Mouse (Mus musculus) hindbrain, embryonic 11.5 days (tissue): ENCODE results near the gene Ankk1. TPM values are rescaled to one million over a fixed set of nuclear protein-coding genes. Genes with fewer than 3 reads are reported as not detected.

Source experiments
- ATAC-seq: fragments of 200-750 bp; cut with Nextera tagmentation; 2 replicates; pipeline ENCODE4 v1.8.0; 2017; ENCODE audit warnings: mild to moderate bottlenecking, moderate TSS enrichment, moderate library complexity; ENCODE audit not compliant: low FRiP score
- DNase-seq: peaks from one replicate; pipeline ENCODE4 v3.0.0-alpha.2; 2015; ENCODE audit warnings: low spot score
- H3K27ac ChIP-seq: fragments of 300-500 bp; sonication (generic); 2 replicates; pipeline ENCODE4 v1.5.1; 2014; ENCODE audit warnings: mild to moderate bottlenecking, low read depth, low read length
- H3K27me3 ChIP-seq: fragments of 300-500 bp; sonication (generic); 2 replicates; pipeline ENCODE4 v1.6.1; 2014; ENCODE audit warnings: mild to moderate bottlenecking, low read length, moderate library complexity, mixed read lengths; ENCODE audit not compliant: control insufficient read depth, insufficient read depth
- H3K36me3 ChIP-seq: fragments of 300-500 bp; sonication (generic); 2 replicates; pipeline ENCODE4 v1.6.1; 2014; ENCODE audit warnings: mild to moderate bottlenecking, low read length, moderate library complexity, mixed read lengths; ENCODE audit not compliant: control insufficient read depth, insufficient read depth
- H3K4me1 ChIP-seq: fragments of 300-500 bp; sonication (generic); replicated peaks from 2 replicates; pipeline ENCODE4 v1.6.1; 2014; ENCODE audit warnings: low read length, mixed read lengths; ENCODE audit not compliant: control insufficient read depth, insufficient read depth
- H3K4me2 ChIP-seq: fragments of 300-500 bp; sonication (generic); replicated peaks from 2 replicates; pipeline ENCODE4 v1.6.1; 2014; ENCODE audit warnings: mild to moderate bottlenecking, low read depth, low read length
- H3K4me3 ChIP-seq: fragments of 300-500 bp; sonication (generic); 2 replicates; pipeline ENCODE4 v1.5.1; 2014; ENCODE audit warnings: low read depth, low read length
- H3K9ac ChIP-seq: fragments of 300-500 bp; sonication (generic); 2 replicates; pipeline ENCODE4 v1.6.1; 2014; ENCODE audit warnings: low read depth, low read length
- H3K9me3 ChIP-seq: fragments of 300-500 bp; sonication (generic); 2 replicates; pipeline ENCODE4 v1.6.1; 2016; ENCODE audit warnings: low read length; ENCODE audit not compliant: control insufficient read depth
- WGBS: fragments of 180-500 bp; shearing (Covaris S2); extraction: QIAGEN DNeasy Blood & Tissue Kit; methylation state at CpG from one replicate; pipeline ENCODE4 v1.1.7; 2014; 5-methylcytosine and 5-hydroxymethylcytosine counted together
- polyA plus RNA-seq: library from polyadenylated mRNA; unstranded; fragments of >200 nt; fragmentation: Nextera tagmentation; extraction: Ambion mirVana; gene quantifications from 2 replicates; pipeline ENCODE4 v1.2.1, GENCODE M21; 2014

Gene Ankk1
- polyA plus RNA-seq, 1 experiment from 2014 or later: not detected

DNA sequence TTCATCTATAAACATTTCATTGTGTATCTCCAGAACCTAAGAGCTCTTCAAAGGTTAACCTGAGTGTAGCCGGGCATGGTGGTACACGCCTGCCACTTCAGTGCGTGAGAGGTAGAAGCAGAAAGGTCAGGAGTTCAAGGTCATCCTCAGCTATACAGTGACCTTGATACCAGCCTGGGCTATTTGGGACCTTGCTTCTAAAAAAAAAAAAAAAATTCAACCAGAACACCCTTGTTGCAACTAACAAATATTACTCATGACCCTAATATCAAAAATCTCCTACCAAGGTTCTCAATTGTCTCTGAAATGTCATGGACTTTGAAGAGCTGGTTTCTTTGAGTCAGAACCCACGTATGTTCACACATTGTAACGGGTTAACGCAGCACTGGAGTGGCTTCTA lies 42.0 kb downstream of the Ankk1 start:
- DNase-seq (no peak), ATAC-seq (no peak)
- Histone ChIP-seq H3K27ac (no peak overlapping the region), H3K36me3 (no peaks in the 10 kb centered on the region), H3K4me1 (no peaks in the 10 kb centered on the region), H3K9me3 (no peaks in the 10 kb centered on the region), H3K4me3 (no peak overlapping the region), H3K9ac (no peak overlapping the region), H3K27me3 (no peaks in the 10 kb centered on the region), H3K4me2 (no peak overlapping the region)
- WGBS: 89% methylated on average over 6 of the region's 6 CpGs

DNA sequence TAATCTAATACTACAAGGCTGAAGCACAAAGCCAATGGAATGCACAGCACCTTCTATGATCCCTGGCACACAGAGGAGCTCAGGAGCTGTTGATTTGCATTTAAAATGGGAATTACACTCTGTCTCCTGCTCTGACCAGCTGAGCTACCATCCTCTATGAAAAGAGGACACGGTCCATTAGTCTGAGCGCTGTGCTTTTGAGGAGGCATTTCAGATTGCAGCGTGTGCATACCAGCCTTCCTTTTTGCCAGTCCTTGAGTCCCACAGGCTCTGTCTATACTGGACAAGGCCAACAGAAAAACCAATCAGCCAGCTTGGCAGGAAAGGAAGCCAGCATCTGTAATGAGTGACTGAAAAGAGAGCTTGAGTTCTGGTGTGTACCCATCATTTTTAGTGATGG lies 42.8 kb downstream of the Ankk1 start:
- peak; percentile 27 for DNase-seq
- no peak overlapping the region for H3K9ac ChIP-seq
- no peak overlapping the region for H3K4me2 ChIP-seq
- H3K4me1 ChIP-seq: no peaks in the 10 kb centered on the region
- WGBS: 36% methylated on average over 3 of the region's 3 CpGs
- no peak overlapping the region for H3K4me3 ChIP-seq
- 0 out of 2 replicates have a peak, but pooled peaks have one; percentile 33 for ATAC-seq
- no peaks in the 10 kb centered on the region for H3K36me3 ChIP-seq
- H3K9me3 ChIP-seq: no peaks in the 10 kb centered on the region
- H3K27me3 ChIP-seq: no peaks in the 10 kb centered on the region
- H3K27ac ChIP-seq: 0 out of 2 replicates have a peak overlapping the region, but pooled peaks have one; percentile 36

GRCm38 (mm10) chr9:49379962-49380361 lies 46.9 kb downstream of the Ankk1 start:
- Histone ChIP-seq H3K9ac (no peak overlapping the region), H3K4me1 (no peaks in the 10 kb centered on the region), H3K9me3 (no peaks in the 10 kb centered on the region), H3K4me2 (no peak overlapping the region), H3K36me3 (no peaks in the 10 kb centered on the region), H3K4me3 (no peak overlapping the region), H3K27me3 (no peaks in the 10 kb centered on the region), H3K27ac (no peak overlapping the region)
- 96% methylated on average over 4 of the region's 4 CpGs for WGBS
- ATAC-seq (no peak), DNase-seq (no peak)

GRCm38 (mm10) chr9:49373946-49374345 lies 52.9 kb downstream of the Ankk1 start:
- H3K9ac ChIP-seq: no peak overlapping the region
- no peak overlapping the region for H3K4me2 ChIP-seq
- H3K4me1 ChIP-seq: no peaks in the 10 kb centered on the region
- H3K9me3 ChIP-seq: no peaks in the 10 kb centered on the region
- no peak overlapping the region for H3K4me3 ChIP-seq
- no peaks in the 10 kb centered on the region for H3K36me3 ChIP-seq
- ATAC-seq (no peak), DNase-seq (no peak)
- H3K27me3 ChIP-seq: no peaks in the 10 kb centered on the region
- no peak overlapping the region for H3K27ac ChIP-seq
- 86% methylated on average over 2 of the region's 2 CpGs for WGBS

GRCm38 (mm10) chr9:49365763-49366162 lies 61.1 kb downstream of the Ankk1 start:
- H3K36me3 ChIP-seq: no peaks in the 10 kb centered on the region
- DNase-seq (peak; percentile 38), ATAC-seq (no peak)
- H3K9me3 ChIP-seq: no peaks in the 10 kb centered on the region
- H3K9ac ChIP-seq: no peak overlapping the region
- WGBS: 22% methylated on average over 5 of the region's 5 CpGs
- H3K4me3 ChIP-seq: no peak overlapping the region
- no peak overlapping the region for H3K27ac ChIP-seq
- no peak overlapping the region for H3K4me2 ChIP-seq
- H3K27me3 ChIP-seq: no peaks in the 10 kb centered on the region
- H3K4me1 ChIP-seq: no peaks in the 10 kb centered on the region

Other genes with a start within 250 kb of the Ankk1 start
- not detected in 2 replicates for gene Gm4894, start 176.5 kb downstream of the Ankk1 start, polyA plus RNA-seq
- 0.77 and 1.5 TPM in 2 replicates for gene Drd2, start 86.4 kb downstream of the Ankk1 start, polyA plus RNA-seq
- 2.9 and 3.4 TPM in 2 replicates for gene Ttc12, start 59.2 kb upstream of the Ankk1 start, polyA plus RNA-seq